Mouse (Mus musculus) lung, postnatal 25 days (tissue): ENCODE data around the gene Map1a.

Source experiments
- DNase-seq: peaks from one replicate; pipeline ENCODE4 v3.0.0; 2022; ENCODE audit warnings: low spot score

Gene Map1a

DNA sequence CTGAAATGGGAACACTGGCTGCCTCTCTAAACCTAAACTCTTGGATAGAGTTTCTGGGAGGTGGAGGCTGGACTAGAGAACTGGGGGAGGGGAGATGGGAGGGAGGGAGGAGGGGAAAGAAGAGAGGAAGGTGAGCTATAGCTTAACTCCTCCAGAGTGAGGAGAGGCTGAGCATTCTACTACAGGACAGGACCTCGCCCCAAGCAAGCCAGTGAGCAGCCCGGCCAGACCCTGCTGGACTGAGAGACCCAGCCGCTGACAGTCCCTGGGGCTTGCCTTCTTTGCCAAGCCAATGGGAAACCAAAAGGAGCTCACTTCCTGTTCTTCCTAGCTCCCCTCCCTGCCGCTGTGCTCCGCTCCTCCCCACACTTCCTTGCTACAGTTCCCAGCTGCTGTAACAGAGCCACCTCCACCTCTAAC is 19.6 kb downstream of the Map1a start:
- DNase-seq = peak; percentile 34

DNA sequence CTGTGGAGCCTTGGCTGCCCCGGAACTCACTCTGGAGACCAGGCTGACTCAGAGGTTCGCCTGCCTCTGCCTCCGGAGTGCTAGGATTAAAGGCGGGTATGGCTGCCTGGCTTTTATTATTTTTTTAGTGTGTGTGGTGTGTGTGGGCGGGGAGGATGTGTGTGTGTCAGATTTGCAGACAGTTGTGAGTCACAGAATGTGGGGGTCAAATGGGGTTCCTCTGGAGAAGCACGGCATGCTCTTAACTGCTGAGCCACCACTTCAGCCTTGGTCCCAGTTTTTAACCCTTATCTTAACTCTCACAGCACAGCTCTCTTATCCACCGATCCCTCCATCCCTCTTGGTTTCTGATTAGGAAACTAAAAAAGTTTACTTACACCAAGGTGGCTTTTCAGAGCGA is 26.9 kb downstream of the Map1a start:
- DNase-seq = no peak

DNA sequence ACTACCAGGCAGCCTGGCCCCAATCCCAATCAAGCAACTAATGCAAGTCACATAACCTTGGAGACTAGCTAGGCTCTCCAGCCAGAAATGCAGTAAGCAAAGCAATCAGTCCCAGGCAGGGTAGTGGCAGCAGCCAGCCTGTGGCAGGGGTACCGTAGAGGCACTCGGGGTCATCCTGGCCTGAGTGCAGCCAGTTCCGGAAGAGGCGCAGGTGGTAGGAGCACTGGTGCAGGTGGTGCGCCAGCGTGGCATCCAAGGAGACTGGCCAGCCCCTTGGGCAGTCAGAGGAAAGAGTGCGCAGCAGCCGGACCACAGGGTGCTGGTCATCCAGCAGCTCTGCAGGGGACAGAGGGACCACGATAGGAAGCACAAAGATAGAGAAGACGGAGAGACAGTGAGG is 33.6 kb downstream of the Map1a start:
- DNase-seq = no peak

DNA sequence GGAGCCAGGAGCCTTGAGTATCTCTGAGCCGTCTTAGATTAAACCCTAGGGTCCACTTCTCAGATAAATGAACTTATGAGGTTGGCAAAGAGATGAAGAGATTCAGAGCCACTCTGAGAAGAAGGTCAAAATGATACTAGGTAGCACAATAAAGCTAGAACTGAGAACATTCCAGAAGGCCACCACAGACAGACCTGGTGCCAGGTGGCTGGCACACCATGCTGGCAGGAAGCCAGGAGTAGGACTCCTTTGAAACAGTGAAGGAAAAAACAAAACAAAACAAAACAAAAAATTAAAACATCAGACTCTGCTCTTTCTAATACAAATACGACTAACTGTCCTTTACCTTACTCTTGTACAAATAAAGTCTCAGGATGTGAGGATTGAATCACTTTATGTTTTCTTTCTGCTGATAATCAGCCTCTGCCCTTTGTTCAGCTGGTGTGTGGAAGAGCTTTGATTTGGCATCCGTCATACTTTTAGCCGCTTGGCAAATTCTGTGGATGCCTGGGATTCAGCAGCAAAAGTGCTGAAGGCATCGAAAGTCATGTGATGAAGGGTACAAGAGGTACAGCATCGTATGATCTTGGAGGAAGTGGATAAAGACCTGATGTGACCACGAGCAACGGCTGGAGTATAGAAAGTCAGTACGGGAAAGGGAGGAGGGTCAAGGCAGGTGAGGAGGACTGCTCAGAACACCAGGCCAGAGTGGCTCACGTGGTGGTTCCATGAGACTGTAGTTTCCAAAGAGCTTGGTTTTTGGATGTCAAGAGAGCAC is 34.5 kb downstream of the Map1a start:
- DNase-seq = no peak

DNA sequence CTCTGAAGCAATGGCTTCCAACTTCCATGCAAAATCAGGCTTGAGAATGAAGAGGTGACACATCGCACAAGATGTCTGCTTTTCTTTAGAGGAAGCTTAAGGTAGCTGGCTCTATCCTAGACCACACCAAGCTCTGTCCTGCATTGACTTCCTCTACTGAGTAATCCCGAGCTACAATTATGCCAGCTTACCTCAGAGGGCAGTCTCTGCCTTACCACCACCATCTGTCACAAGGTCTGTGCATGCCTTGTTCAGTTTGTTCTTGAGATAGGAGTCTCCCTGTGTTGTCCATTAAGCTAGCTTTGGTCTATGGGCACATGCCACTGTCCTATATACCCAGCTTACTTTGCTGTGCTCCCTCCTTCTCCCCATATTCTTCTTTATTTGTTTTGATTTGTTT is 40.1 kb downstream of the Map1a start:
- no peak for DNase-seq

DNA sequence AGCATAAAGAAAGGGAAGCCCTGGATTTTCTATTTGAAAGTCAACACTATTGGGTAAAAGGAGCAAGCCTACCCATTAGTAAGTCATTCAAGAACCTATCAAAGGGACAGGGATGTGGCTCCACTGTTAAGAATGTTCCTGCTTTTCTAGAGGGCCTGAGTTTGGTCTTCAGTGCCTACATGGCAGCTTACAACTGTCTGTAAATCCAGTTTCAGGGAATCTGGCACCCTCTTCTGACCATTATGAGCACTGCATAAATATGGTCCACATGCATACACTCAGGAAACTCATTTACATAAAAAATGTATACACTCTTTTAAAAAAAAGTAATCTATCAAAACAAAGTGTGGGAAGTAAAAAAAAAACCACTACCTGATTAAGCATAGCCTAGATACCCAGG is 49.7 kb downstream of the Map1a start:
- no peak for DNase-seq

DNA sequence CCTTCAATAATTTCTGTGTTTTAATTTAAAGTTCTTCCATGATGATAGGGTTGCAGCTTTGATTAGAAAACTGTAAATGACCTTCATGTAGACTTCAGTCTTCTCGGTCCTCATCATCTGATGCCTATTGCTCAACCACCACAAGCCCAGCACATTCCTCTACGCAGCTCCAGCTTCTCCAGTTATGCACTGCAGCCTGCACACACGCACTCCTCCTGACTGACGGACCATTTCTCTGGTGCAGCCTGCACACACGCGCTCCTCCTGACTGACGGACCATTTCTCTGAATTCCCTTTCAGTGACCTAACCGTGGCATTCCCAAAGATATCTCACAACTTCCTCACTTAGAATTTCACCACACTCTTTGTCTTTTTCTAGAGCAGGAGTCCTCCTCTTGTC is 63.8 kb downstream of the Map1a start:
- DNase-seq = no peak

DNA sequence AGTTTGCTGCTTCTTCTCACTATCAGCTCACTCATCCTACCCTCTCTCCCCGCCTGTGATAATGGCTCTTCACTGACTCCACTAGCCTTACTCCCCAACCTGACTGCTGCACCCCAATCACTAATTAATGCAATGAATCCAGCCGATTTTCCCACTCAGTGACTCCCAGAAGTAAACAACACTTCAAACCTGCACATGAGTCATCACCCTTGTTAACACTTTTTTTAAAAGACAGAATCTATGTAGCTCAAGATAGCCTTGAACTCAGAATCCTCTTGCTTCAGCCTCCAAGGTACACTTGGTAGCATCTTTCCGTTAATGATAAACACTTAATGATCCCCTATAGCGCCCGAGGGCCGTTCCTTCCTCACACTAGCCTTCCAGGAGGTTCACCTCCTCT is 65.0 kb downstream of the Map1a start:
- DNase-seq = no peak

DNA sequence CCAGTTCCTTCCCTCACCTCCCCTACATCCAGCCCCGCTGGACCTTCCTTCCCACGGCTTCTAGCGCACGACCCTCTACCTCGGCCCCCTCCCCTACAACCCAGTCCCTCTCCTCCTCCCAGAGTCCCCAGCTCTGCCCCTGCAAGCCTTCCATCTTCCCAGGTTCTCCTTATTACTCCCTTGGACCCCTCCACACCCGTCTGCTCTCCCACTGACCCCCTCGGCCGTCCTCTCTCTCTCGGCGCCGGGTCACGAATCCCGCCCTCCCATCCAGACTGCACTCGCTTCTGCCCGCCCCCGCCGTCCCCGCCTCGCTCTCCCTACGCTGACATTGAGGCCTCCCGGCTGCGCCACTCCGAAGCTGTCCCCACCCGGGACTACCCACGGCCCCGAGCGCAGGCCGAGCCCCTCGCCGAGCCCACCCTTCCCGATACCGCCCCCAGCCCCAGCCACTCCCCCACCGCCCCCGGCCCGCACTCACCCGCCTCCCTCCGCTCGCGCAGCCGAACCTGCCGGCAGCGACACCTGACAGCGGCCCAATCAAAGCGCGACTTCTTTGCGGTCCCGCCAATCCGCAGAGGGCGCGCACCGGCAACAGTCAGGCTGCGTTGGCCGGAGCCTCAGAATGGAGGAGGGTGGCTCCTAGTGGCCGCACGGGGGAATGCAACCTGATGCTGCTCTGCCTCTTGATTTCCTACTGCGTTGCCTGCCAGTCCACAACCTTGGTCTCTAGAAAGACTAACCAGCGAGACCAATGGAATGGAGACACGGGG is 65.6 kb downstream of the Map1a start, which contains the start of gene Ppip5k1:
TSS of gene Ppip5k1 (minus strand) at position 577 of the 773 bp plus-strand sequence.
- peak; percentile 97 for DNase-seq

DNA sequence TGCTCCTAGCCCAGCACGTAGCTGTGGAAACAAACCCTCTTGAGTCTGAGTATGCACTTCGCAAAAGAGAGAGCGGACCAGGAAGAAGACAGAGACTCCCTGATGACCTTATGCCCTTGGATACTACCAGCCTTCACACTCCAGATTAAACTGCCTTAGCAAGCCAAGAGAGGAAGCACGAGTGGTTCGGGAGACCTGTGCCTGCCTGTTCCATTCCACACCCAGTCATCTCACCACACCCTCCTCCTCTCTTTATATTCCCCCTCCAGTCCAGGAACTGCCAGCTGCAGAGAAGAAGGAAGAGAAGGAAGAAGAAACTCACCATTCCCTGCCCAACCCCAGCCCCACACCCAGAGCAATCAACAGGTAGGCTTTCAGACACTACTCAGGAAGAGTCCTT is 68.1 kb downstream of the Map1a start, which contains the start of gene Ckmt1:
TSS of gene Ckmt1 (plus strand) at position 221 of the 400 bp plus-strand sequence.
- DNase-seq = peak; percentile 14

DNA sequence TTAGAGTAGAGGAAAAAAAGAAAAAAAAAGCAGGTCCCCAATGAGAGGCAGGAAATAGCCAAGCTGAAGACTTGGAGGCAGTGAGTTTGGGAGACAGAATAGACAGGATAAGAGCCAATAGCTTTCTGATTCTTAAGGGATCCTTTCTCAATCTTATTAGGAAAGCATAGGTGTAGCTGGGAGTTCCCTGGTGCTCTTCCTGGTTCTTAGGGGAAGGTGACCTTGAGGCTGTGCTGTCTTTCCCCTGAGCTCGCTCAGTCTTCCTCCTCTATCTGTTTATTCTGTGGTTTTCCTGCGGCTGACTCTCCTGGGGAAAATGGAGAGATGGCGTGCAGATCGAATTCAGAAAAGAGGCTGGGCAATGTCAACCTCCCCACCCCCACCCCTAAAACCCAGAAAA is 68.6 kb downstream of the Map1a start:
- DNase-seq = no peak

DNA sequence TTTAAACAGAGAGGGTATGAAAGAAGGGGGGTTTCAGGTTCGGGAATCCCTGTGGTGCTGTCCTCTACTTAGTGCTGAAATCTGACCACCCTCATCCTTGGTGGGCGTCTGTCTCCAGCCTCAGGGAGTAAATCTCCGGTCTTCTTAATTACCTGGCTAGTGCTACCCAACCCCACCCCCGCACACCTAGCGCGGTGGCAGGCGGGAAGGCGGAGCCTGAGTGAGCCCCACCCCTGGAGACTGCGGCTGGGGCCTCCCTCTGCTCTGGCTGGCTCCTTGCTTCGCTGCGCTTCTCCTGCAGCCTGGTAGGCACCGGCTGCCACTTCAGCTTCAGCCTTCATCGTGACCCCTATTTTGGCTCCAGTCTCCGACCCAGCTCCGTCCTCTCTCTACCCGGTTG is 69.0 kb downstream of the Map1a start:
- peak; percentile 71 for DNase-seq

DNA sequence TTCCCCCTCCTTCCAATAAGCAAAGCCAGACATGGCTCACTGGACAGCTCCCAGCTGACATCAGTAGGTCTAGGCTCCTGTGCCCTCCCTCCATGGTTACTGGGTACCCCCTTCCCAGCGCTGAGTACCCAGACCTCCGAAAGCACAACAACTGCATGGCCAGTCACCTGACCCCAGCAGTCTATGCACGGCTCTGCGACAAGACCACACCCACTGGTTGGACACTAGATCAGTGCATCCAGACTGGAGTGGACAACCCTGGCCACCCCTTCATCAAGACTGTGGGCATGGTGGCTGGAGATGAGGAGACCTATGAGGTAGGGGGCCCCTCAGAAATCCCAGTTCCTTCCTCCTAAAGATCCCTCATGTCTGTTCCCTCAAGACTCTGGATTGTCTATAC is 70.1 kb downstream of the Map1a start:
- no peak for DNase-seq
